Mouse (Mus musculus) cerebellum, adult 2 months (tissue): ENCODE results near the gene Elk3.

Experiments
- CTCF ChIP-seq: fragments of 200-500 bp; IDR thresholded peaks from 2 replicates; pipeline ENCODE4 v1.5.1; 2011; ENCODE audit warnings: low read depth, mild to moderate bottlenecking, control low read depth, low read length, moderate library complexity, borderline replicate concordance; ENCODE audit not compliant: insufficient read depth
- POLR2A ChIP-seq: fragments of 200-500 bp; IDR thresholded peaks from 2 replicates; pipeline ENCODE4 v1.6.1; 2011; ENCODE audit warnings: low read length, control low read depth, borderline replicate concordance; ENCODE audit not compliant: insufficient read depth

DNA sequence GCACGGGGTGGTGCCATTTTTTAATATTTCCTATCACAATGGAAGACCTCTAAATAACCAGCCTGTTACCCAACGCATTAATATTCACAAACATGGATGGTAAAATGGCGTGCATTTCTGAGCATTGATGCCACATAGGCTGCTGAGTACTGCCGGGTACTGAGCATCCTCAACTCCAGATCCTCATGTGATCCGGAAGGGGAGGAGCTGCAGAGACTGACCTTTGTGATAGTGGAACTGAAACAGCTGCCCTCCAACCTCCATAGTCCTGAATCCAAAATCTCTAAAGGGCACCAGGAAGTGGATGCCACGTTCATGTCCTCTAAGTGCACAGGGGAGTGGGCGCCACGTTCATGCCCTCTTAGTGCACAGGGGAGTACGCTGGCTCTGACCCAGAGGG, 31.9 kb downstream of the Elk3 start:
- TF ChIP-seq CTCF (no peak), POLR2A (no peak)
